Mouse (Mus musculus): ENCODE results near the gene Bscl2.
A peak's percentile ranks its signal among the peaks of the same experiment; 100 is the strongest.
"Not testable (repeated sequence)": the region's sequence is repeated elsewhere in the genome, so short reads cannot be mapped to it uniquely, and the experiment has no call there.

Bscl2 gene

DNA sequence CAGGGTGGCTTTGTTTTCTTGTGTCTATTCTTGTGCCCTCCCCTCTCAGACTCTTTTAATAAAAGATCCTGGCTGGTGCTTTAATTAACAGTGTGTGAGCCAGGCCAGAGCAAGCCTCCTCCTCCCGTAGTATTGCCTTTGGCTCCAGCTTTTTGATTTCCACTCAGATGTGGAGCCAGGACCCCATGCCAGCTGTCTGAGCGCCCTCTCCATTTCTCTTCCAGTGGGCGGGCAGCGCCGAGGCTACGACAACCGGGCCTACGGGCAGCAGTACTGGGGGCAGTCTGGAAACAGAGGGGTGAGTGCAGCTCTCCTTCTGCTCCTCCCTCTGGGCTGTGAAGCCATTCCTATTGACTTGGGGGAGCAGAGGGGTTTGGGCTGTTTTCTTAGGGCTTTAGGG lies 6.6 kb upstream of the Bscl2 start:
- no peak for DNase-seq (ENCODE audit: low spot score in 2 of 2)

DNA sequence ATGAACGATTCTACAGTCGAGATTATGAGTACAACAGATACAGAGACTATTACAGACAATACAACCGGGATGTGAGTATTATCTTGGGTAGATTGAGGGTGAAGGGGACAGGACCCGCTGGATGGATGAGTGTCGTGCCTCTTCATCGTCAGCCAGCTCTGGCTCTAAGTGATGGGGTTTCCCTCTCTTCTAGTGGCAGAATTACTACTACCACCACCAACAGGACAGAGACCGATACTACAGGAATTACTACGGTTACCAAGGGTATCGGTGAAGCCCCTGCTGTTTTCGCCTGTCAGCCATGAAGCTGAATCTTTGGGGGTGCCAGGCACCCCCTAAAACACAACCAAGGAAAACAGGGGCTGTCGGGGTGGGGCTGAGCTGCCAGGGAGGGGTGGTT lies 6.0 kb upstream of the Bscl2 start:
- DNase-seq (ENCODE audit: low spot score in 2 of 2), result no peak

DNA sequence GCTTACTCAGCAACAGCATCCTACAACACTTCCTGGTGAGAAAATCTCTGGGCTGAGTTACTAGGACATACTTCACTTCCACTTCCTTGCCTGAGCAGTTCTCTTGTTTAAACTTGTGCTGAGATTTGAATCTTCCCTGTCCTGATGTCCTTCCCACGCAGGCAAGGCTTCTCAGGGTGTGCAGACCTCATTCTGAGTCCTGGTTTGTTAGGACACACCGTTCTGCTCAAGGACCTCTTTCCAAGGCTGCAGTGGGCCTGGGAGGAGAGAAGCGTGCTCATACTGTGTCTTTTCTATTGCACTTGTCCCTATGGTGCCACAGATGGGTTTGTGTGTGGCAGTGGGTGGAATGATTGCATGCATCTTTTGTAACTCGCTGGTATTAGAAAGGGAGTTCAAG lies 4.3 kb upstream of the Bscl2 start:
- DNase-seq (ENCODE audit: low spot score in 2 of 2), result no peak

DNA sequence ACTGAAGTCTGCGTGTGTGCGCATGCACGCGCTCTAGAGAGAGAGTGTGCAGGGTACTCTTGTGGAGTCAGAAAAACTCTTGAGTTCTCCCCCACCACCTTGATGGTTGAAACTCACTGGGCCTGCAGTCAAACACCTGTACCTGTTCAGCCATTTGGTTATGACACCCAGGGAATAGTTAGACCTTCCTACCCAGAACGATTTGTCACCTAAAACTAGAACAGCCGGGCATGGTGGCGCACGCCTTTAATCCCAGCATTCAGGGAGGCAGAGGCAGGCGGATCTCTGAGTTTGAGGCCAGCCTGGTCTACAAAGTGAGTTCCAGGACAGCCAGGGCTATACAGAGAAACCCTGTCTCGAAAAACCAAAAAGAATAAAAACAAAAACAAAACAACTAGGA lies 940 bp upstream of the Bscl2 start:
- not testable (repeated sequence) for DNase-seq (ENCODE audit: low spot score in 2 of 2)

DNA sequence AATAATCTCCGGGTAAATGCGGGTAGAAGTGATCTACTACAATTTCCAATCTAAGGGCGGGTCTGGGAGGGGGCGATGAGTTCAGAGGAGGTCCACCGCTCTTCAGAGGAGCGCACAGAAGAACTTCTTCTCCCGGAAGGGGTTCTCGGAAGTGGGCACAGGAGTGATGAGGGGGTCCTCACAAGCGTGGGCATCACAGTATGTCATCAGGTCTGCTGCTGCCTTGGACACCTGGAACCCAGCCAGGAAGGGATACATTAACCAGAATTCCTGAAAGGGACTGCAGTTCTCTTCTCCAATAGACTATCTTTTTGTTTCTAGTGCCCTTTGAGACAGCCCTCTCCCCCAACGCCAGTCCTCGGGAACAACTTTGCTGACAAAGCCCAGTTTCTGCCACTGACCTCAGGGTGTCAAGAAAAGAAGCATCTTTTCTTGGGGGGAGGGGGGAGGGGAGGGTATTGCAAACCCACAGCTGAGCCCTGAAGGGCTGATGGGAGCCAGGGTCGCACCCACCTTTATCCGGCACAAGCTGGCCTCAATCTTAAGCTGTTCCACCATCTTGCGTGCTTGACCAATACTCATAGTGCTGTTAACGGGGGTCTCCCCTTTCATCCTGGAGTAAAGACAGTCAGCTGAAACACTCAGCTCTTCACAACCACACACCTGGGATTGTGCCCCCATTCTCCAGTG lies 919 bp downstream of the Bscl2 start:
- peak in 1 of 2 experiments; percentile 17 for DNase-seq (ENCODE audit: low spot score in 2 of 2)

DNA sequence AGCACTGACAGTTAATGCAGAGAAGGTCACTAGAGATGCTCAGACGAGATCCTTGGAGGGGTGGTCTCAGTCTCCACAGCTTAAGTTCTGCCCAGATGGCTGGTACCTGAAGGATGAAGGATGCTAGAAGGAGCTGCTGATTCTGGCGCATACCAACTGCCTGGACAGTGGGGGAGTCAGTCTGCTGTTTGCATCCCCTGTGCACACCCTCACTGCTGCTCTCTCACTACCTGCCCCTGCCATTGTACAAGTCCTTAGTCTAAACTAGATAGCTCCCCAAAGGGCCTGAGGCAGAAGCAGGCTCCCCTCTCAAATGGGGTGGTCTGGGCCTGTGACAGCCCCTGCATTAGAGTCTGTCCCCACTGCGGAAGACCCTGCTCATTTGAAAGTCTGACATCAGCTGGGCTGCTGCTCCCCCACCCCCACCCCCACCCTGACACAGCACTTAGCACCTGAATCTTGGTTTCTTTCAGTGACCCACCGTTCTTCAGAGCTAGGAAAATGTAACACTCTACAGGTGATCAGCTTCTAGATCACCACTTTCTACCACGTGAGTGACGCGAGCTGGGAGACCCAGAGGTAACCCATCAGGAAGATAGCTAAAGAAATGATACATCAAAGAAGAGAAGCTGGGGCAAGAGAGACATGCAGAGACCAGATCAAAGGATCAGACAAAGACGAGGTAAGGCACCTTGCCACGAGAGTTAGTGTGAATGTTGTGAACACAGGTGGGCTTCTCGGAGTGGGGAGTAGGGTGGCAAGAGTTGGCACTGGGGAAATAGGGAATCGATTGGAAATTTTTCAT lies 2.0 kb downstream of the Bscl2 start, which contains the start of gene Gng3:
Gene Gng3 (minus strand): TSS at position 92 of the 805 bp plus-strand sequence.
- no peak for DNase-seq (ENCODE audit: low spot score in 2 of 2)

DNA sequence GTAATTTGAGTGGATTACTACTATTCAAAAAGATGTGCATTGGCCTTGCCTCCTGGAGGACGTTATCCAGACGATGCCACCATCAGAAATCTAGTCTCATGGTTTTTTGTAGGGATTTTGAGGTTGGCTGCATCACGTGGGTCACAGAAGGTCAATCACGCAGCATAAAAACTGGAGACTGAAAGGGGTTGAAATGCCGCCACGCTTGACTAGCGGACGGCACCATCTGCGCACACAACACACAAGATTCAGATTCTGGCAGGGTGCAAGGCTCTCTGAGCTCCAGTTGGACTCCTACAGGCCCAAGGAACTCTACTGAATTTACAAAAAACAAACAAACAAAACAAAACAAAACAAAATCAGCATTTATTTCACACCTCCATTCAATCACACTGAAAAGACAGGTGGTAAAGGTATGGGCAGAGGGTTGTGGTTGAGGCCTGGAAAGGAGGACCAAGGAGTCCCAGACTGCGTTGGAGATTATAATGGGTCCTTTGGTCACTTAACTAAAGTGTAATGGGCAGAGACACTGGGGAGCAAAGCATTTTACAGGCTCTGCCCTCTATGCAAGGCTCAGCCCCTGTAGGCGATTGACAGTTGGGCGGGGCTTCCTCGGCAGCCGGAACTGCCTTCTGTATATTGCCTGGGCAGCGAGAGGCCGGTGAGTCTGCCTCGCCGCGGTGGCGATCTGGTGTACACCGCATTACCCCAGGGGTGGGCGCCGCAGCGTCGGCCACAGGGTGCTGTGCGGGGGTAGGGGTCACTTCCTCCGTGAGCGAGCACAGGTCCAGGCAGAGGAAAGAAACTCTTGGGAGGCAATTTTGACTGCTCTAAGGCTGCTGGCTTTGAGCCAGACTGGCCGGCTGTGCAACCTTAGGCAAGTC lies 2.9 kb downstream of the Bscl2 start:
- peak; percentile 79 to 83 for DNase-seq (ENCODE audit: low spot score in 2 of 2)

DNA sequence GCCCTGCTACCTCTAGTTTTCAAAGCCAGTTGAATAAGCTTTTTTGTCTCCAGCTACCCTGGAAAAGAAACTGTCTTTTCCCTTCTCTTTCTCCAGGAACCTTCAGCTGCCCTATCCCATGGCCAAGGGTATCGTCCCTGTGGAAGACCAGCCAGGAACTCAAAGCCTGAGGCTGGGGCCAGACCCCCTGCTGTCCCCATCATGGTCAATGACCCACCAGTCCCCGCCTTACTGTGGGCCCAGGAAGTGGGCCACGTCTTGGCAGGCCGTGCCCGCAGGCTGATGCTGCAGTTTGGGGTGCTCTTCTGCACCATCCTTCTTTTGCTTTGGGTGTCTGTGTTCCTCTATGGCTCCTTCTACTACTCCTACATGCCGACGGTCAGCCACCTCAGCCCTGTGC lies 3.7 kb downstream of the Bscl2 start:
- no peak for DNase-seq (ENCODE audit: low spot score in 2 of 2)

DNA sequence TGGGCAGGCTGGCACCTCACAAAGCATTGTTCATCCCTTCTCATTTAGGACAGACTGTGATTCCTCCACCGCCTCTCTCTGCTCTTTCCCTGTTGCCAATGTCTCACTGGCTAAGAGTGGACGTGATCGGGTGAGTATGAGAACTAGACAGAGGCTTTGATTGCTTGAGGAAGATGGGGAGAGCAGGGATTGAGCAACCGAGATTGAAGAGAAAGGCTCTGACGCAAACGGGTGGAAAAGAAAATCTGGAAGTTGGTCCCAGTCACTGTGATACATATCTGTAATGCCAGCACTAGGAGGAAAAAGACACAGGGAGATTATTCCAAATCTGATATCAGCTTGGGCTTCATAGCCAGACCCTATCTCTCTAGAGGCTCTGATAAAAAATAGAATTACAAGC lies 5.7 kb downstream of the Bscl2 start:
- no peak for DNase-seq (ENCODE audit: low spot score in 2 of 2)

DNA sequence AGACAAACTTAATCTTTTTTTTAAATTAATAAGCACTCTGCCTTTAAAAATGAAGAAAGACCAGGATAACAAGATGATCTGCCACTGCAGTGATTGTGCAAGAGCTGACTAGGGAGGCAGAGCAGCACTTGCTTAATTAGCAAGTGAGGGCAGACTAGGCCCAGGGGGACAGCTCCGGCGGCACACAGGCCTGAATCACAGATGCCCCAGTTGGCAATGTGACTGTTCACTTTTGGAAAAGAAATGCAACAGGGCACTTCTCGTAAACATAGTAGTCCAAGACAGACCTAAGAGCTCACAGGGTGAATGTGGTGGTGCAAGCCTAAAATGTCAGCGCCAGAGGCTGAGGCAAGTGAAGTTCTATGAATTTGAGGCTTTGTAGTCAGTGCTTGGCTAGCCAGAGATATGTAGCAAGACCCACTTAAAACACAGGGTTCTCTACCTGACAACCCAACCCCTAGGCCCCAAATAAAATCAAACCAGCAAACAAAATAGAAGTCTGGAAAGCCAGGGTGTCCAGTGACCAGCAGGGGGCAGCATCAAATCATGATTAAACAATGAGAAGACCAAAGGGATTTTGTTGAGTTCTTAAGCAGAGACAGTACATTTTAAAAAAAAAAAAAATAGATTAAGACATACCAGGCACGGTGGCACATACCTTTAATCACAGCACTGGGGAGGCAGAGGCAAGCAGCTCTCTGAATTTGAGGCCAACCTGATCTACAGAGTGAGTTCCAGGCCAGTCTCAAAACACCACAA lies 7.3 kb downstream of the Bscl2 start:
- peak; percentile 63 to 79 for DNase-seq (ENCODE audit: low spot score in 2 of 2)

DNA sequence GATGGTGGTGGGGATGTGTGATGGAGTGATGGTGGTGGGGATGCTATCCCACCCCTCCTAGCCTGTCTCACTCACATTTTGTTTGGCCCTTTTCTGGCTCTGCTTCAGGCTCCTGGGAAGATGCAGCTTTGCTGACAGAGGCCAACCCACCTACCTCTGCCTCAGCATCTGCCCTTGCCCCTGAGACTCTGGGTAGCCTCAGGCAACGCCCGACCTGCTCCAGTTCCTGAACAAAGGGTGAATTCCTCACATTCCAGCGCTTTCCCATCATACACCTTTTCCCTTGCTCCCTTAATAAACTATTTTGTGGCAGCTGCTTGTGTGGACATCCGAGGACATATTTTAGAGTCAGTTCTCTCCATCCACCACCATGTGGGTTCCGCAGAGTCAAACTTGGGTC lies 11.1 kb downstream of the Bscl2 start:
- no peak for DNase-seq (ENCODE audit: low spot score in 2 of 2)

DNA sequence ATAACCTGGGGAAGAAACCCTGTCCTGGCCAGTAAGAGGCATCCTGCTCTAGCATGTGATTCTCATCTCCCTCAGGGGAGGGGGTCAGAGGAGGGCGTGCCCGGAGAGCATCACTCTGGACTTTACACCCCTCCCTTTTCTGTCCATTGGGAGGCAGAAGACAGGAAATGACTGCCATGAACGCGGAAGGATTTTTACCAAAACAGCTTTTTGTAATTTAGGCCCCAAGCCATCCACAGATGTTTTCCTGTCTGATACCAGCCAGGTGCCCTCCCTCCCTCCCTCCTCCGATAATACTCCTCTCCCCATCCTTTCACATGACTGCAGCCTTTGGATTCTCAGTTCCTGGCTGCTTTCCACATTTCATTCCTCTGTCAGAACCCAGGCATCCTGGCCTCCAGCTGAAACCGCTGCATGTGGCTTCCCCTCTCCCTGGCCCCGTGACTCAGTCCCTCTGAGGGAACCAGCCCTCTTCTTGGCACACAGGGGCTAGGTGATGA lies 13.2 kb downstream of the Bscl2 start, which contains the start of gene Lrrn4cl:
Gene Lrrn4cl (plus strand): TSS at position 367 of the 500 bp plus-strand sequence.
- no peak for DNase-seq (ENCODE audit: low spot score in 2 of 2)

DNA sequence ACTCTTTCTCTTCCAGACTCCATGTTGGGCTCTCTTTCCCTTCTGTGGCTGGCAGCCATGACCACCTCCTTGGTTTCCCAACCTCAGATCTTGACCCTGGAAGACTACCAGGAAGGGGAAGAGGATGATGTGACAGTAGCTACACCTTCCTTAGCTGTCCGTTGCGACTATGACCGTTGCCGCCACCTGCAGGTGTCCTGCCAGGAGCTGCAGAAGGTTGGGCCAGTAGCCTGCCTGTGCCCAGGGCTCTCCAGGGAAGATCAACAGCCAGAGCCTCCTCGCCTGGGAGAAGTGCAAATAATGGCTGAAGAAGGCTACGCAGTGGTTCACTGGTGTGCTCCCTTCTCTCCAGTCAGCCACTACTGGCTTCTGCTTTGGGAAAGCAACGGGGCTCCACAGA lies 14.4 kb downstream of the Bscl2 start:
- no peak for DNase-seq (ENCODE audit: low spot score in 2 of 2)

DNA sequence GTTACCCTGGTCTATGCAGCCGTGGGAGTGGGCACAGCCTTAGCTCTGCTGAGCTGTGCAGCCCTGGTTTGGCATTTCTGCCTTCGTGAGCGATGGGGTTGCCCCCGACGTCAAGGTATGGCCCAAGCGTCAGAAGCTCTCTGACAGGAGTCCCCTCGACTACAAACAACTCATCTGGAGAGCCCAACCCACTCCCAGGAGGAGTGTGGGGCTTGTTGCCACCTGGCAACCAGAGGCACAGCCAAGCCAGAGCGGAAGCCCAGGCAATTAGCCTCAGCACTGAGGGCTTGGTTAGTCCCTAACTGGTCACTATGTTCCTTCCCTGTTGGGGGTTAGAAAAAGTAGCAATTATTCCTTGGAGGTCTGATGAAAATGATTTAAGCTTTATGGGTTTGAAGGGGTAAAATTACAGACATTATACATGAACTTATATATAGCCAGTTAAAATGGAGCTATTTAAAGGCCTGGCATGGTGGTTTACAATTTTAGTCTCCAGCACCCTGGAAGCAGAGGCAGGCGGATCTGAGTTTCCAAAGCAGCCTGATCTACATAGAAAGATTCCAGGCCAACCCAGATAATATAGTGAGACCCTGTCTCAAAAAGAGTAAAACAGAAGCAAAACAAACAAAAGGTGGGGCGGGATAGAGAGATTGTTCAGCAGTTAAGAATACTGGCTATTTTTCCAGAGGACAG lies 15.1 kb downstream of the Bscl2 start:
- DNase-seq (ENCODE audit: low spot score in 2 of 2), result no peak

DNA sequence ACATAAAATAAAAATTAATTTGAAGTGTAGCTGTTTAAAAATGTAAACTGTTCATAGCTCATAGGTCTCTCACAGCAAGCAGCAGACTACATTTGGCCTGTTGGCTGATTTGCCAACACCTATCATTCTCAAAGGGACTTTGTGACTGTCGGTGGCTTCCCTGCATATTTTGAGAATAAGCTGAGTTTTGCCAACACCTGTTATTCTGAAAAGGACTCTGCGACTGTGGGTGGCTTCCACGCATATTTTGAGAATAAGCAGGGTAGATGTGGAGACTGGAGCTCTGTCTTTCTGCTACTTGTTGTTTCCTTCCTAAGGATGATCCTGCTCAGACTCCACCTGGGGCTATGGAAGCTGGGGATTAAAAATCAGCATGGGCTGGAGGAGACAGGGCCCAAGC lies 15.8 kb downstream of the Bscl2 start:
- DNase-seq (ENCODE audit: low spot score in 2 of 2), result no peak

DNA sequence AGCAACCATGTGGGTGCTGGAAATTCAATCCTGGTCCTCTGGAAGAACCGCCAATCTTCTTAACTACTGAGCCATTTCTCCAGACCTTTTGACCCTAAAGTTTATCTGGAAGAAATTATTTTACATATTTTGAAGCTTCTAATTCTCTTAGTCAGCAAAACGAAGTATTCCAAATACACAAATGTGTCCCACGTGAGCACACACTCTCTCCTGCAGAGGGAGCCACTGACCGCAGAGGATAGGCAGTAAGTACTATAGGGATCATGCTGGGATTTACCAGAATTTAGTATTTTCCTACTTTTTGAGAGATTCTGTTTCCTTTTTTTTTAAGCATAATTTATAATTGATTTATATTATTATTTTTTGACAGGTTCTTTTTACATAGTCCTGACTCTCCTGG lies 20.4 kb downstream of the Bscl2 start:
- DNase-seq (ENCODE audit: low spot score in 2 of 2), result peak in 1 of 2 experiments; percentile 46

DNA sequence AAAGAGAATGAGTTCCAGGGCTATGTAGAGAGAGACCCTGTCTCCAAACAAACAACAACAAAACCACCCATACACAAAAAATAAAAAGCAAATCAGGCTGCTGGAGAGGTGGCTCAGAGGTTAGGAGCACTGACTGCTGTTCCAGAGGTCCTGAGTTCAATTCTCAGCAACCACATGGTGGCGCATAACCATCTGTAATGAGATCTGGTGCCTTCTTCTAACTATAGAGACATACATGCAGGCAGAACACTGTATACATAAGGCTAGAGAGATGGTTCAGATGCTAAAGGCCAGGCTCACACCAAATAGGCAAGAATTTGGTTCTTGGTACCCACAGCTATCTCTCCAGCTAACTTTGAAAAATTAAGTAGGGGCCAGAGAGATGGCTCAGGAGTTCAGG lies 21.8 kb downstream of the Bscl2 start:
- DNase-seq (ENCODE audit: low spot score in 2 of 2), result peak; percentile 43 to 56

DNA sequence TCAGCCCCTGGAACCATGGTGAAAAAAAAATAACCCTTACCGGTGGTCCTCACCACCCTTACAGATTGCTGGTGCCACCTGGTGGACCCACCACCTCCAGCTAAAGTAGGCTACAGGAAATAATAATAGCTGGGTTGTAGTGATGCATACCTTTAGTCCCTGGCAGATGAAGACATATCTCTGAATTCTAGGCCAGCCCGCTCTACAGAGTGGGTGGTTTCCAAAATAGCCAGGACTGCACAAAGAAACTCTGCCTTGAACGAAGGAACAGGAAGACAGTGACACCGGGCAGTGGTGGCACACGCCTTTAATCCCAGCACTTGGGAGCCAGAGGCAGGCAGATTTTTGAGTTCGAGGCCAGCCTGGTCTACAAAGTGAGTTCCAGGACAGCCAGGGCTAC lies 27.0 kb downstream of the Bscl2 start:
- no peak for DNase-seq (ENCODE audit: low spot score in 2 of 2)

DNA sequence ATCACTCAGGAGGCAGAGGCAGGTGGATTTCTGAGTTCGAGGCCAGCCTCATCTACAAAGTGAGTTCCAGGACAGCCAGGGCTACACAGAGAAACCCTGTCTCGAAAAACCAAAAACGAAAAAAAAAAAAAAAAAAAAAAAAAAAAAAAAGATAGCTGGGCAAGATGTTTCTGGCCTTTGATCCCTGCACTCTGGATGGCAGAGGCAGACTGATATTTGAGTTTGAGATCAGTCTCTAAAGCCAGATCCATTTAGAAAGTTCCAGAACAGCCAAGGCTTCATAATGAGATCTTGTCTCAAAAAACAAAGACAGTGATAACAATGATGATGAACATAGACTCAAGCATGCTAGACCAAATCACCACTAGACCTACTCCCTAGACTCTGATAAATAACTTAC lies 33.1 kb downstream of the Bscl2 start:
- DNase-seq (ENCODE audit: low spot score in 2 of 2), result not testable (repeated sequence)

DNA sequence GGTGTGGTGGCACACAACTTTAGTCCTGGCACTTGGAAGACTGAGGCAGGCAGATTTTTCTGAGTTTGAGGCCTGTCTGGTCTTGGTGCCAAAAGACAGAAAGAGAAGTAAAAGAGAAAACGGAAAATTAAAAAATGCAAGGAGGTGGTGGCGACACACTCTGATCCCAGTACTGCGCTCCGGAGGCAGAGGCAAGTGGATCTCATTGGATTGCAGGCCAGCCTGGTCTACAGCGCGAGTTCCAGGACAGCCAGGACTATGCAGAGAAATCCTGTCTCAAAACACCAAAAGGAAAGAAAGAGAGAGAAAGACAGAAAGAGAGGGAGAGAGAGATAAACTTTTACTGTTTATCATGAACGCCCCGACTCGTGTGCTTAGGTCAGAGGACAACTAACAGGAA lies 33.6 kb downstream of the Bscl2 start:
- DNase-seq (ENCODE audit: low spot score in 2 of 2), result no peak
